Comparison of ENCODE assay signal across 9 mouse cellular contexts in the genomic region with DNA sequence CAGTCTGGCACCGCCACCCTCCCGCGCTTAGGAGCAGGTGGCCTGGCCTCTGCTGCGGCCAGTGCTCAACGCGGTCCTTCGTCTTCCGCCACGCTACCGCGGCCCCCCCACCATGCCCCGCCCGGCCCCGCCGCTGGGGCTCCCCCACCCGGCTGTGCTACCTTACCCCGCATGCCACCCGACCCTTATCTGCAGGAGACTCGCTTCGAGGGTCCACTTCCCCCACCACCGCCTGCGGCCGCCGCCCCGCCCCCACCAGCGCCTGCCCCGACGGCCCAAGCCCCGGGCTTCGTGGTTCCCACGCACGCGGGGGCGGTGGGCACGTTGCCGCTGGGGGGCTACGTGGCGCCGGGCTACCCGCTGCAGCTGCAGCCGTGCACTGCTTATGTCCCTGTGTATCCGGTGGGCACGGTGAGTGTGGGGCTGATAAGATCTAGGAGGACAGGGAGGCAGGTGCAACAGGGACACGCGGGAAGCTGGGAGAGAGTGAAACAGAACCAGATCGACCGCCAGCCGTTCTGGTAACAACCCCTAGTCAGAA. TPM values are rescaled to one million over a fixed set of nuclear protein-coding genes. Genes with fewer than 3 reads are reported as not detected.
DNase-seq lines count a peak whose midpoint lies in the region; ATAC-seq lines count a peak whose summit lies in the region.
"Had no signal": no experiment of that assay in that cellular context is flagged by ENCODE, and none has a peak within 500 bp of the region (broad histone marks: within the 10 kb centered on the region; RNA-seq: fewer than 3 reads in every experiment).

No protein-coding gene starts in this region.

- peaks cover 54% of the 10 kb centered on the region for H3K4me1 ChIP-seq in limb, embryonic 12.5 days (replicated peaks)
- H3K4me1 ChIP-seq in stomach, embryonic 15.5 days, result peaks cover 50% of the 10 kb centered on the region

- DNase-seq in adrenal gland, postnatal 14 days, result peak; percentile 37
- DNase-seq in adrenal gland, postnatal 25 days, result no peak
- peak; percentile 64 for DNase-seq in right cerebral cortex, postnatal 14 days
- no peak for DNase-seq in right cerebral cortex, adult 2 months (ENCODE audit: low spot score in 2 of 2)
- no peak for DNase-seq in urinary bladder, postnatal 10 days (ENCODE audit: low spot score)
- no peak for DNase-seq in spleen, adult 18-20 months

- peak overlapping the region; percentile 44 for H3K9ac ChIP-seq in limb, embryonic 12.5 days (replicated peaks)
- no peak overlapping the region for H3K9ac ChIP-seq in stomach, embryonic 15.5 days

- H3K4me2 ChIP-seq in limb, embryonic 12.5 days, result peak overlapping the region; percentile 73
- H3K4me2 ChIP-seq in stomach, embryonic 15.5 days, result peak overlapping the region; percentile 84

- 1% methylated on average over 48 of the region's 48 CpGs for WGBS in limb, embryonic 12.5 days
- 5% methylated on average over 46 of the region's 48 CpGs for WGBS in stomach, embryonic 15.5 days

- H3K9me3 ChIP-seq in limb, embryonic 12.5 days, result no peaks in the 10 kb centered on the region
- H3K9me3 ChIP-seq in stomach, embryonic 15.5 days, result no peaks in the 10 kb centered on the region

- no peak for ATAC-seq in limb, embryonic 12.5 days (ENCODE audit: insufficient number of reproducible peaks, insufficient read depth, low FRiP score, low TSS enrichment, low read depth)
- no peak for ATAC-seq in stomach, embryonic 15.5 days (ENCODE audit: insufficient read depth, low FRiP score, low read depth)

- H3K27me3 ChIP-seq in limb, embryonic 12.5 days, result peaks cover 64% of the 10 kb centered on the region
- H3K27me3 ChIP-seq in stomach, embryonic 15.5 days (replicated peaks), result peaks cover 26% of the 10 kb centered on the region

- H3K27ac ChIP-seq in limb, embryonic 12.5 days, result no peak overlapping the region
- H3K27ac ChIP-seq in stomach, embryonic 15.5 days, result no peak overlapping the region

- peak overlapping the region; percentile 41 for H3K4me3 ChIP-seq in limb, embryonic 12.5 days (replicated peaks)
- peak overlapping the region; percentile 41 for H3K4me3 ChIP-seq in stomach, embryonic 15.5 days (replicated peaks)

- H3K36me3 ChIP-seq in limb, embryonic 12.5 days, result no peaks in the 10 kb centered on the region
- no peaks in the 10 kb centered on the region for H3K36me3 ChIP-seq in stomach, embryonic 15.5 days

RNA-seq across cellular contexts. Expression of a gene that starts 1.5 kb away (rescaled TPM):
- total RNA-seq in adrenal gland, postnatal 14 days (2021), result 8.7 and 12.4 TPM in 2 replicates
- 10.8 and 13.5 TPM in 2 replicates for total RNA-seq in adrenal gland, postnatal 25 days (2021)
- polyA plus RNA-seq in limb, embryonic 12.5 days (2016; fragmentation: Nextera tagmentation; extraction: Ambion mirVana), result 0.20 and 0.28 TPM in 2 replicates
- polyA plus RNA-seq in stomach, embryonic 15.5 days (2015; fragmentation: Nextera tagmentation; extraction: Ambion mirVana), result 0.35 and 0.63 TPM in 2 replicates
- total RNA-seq: neutrophil, adult 5-6 weeks had no signal

RNA-seq across cellular contexts. Expression of a gene that starts 2.5 kb away (rescaled TPM):
- 49.7 and 50.0 TPM in 2 replicates for total RNA-seq in adrenal gland, postnatal 14 days (2021)
- 56.9 and 61.1 TPM in 2 replicates for total RNA-seq in adrenal gland, postnatal 25 days (2021)
- 15.9 and 17.6 TPM in 2 replicates for polyA plus RNA-seq in limb, embryonic 12.5 days (2016; fragmentation: Nextera tagmentation; extraction: Ambion mirVana)
- polyA plus RNA-seq in stomach, embryonic 15.5 days (2015; fragmentation: Nextera tagmentation; extraction: Ambion mirVana), result 23.7 and 26.2 TPM in 2 replicates

RNA-seq across cellular contexts. Expression of a gene that starts 13.7 kb away (rescaled TPM):
- 11.5 and 12.5 TPM in 2 replicates for total RNA-seq in adrenal gland, postnatal 14 days (2021)
- total RNA-seq in adrenal gland, postnatal 25 days (2021), result 13.4 TPM in 2 replicates
- 14.0 and 19.5 TPM in 2 replicates for polyA plus RNA-seq in limb, embryonic 12.5 days (2016; fragmentation: Nextera tagmentation; extraction: Ambion mirVana)
- 14.0 and 14.5 TPM in 2 replicates for polyA plus RNA-seq in stomach, embryonic 15.5 days (2015; fragmentation: Nextera tagmentation; extraction: Ambion mirVana)

RNA-seq across cellular contexts. Expression of a gene that starts 15.1 kb away (rescaled TPM):
- total RNA-seq in adrenal gland, postnatal 14 days (2021), result 4.3 and 4.7 TPM in 2 replicates
- 3.0 and 3.8 TPM in 2 replicates for total RNA-seq in adrenal gland, postnatal 25 days (2021)
- 3.0 and 3.4 TPM in 2 replicates for polyA plus RNA-seq in limb, embryonic 12.5 days (2016; fragmentation: Nextera tagmentation; extraction: Ambion mirVana)
- 3.7 and 3.8 TPM in 2 replicates for polyA plus RNA-seq in stomach, embryonic 15.5 days (2015; fragmentation: Nextera tagmentation; extraction: Ambion mirVana)

RNA-seq across cellular contexts. Expression of a gene that starts 16.1 kb away (rescaled TPM):
- total RNA-seq in adrenal gland, postnatal 14 days (2021), result 43.5 and 52.1 TPM in 2 replicates
- 50.4 and 52.5 TPM in 2 replicates for total RNA-seq in adrenal gland, postnatal 25 days (2021)
- polyA plus RNA-seq in limb, embryonic 12.5 days (2016; fragmentation: Nextera tagmentation; extraction: Ambion mirVana), result 94.8 and 103 TPM in 2 replicates
- 72.0 and 76.7 TPM in 2 replicates for polyA plus RNA-seq in stomach, embryonic 15.5 days (2015; fragmentation: Nextera tagmentation; extraction: Ambion mirVana)

Comparison
In these comparisons a context has a peak if more than half of its experiments do, and no peak if none do; other contexts are left out.
1. DNase-seq: peak in adrenal gland, postnatal 14 days (single experiment) and right cerebral cortex, postnatal 14 days (single experiment); none in adrenal gland, postnatal 25 days (single experiment), right cerebral cortex, adult 2 months (0 of 2), urinary bladder, postnatal 10 days (single experiment) and spleen, adult 18-20 months (0 of 2).